Mouse (Mus musculus) liver, postnatal 0 days (tissue): ENCODE measurements around the gene Hcar2.

Source experiments
- CTCF ChIP-seq: sonication (generic); IDR thresholded peaks from 2 replicates; pipeline ENCODE4 v1.5.1; 2016; ENCODE audit warnings: antibody characterized with exemption, low read depth
- EP300 ChIP-seq: IDR thresholded peaks from 2 replicates; pipeline ENCODE4 v1.6.1; 2016; ENCODE audit warnings: antibody characterized with exemption, low read depth, mild to moderate bottlenecking

DNA sequence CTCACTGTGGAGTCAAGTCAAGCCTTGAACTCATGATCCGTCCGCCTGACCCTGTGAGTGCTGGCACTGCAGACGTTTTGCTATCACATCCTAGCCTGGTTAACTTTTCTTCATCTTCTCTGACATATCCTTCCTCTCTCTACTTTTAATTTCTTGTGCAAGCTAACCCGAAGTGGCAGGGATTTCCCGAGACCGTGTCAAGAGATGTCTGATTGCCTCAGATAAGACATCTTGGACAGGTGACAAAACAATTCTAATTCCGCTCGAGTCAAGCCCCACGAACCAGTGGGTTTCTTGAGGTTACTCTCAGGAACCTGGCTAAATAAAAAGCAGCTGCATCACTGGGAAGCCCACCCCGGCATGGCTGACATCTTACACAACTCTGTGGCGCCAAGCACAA is 6.5 kb downstream of the Hcar2 start:
- TF ChIP-seq CTCF (no peak), EP300 (no peak)
